Mouse (Mus musculus) heart, adult 8-10 months (tissue): ENCODE results near the gene Fxyd6. TPM values are rescaled to one million over a fixed set of nuclear protein-coding genes. Genes with fewer than 3 reads are reported as not detected.
A peak's percentile ranks its signal among the peaks of the same experiment; 100 is the strongest.

Experiments
- DNase-seq: peaks from one replicate; pipeline ENCODE4 v3.0.0; 2022; ENCODE audit warnings: low spot score
- total RNA-seq, 4 experiments: library from RNA; stranded (reverse); gene quantifications; 2 replicates each; pipeline ENCODE4 v1.2.4; 2022

Fxyd6 gene
- total RNA-seq, 4 experiments from 2014 or later: 14.4 to 22.4 (median 18.8) TPM

DNA sequence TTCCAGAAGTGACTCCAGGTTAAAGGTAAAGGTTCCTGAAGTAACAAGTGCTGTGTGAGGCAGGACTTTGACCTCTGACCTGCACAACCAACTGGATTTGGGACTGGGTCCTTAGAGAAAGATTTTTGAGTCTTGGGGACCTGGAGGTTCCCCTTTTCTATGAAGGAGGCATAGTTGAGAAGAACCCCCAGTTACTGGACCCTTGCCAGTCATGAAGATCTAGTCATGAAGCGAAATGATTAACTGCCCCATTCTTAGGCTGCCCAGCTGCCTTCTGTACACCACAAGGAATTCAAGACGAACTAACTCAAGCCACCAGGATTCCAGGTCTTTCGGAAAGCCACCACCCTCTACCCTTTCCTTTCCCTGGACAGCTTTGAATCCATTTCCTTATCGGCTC lies 6.4 kb downstream of the Fxyd6 start:
- DNase-seq: no peak

DNA sequence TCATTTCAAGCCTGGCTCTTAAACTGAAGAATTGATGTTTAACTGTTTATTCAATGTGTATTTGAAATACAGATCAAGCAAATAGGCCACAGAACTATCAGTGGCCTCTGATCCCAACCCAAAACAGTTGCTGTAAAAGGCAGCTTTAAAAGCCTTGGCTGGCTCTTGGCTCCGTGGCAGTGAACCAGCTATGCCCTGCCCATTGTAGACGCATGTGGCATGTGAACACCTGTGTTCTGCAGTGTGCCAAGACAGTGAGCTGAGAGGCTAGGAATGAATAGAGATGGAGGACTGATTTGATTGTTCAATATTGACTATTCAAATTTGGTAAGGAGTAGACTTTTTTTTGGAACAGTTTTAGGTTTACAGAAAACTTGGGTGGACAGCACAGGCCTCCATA lies 6.9 kb downstream of the Fxyd6 start:
- DNase-seq: no peak

DNA sequence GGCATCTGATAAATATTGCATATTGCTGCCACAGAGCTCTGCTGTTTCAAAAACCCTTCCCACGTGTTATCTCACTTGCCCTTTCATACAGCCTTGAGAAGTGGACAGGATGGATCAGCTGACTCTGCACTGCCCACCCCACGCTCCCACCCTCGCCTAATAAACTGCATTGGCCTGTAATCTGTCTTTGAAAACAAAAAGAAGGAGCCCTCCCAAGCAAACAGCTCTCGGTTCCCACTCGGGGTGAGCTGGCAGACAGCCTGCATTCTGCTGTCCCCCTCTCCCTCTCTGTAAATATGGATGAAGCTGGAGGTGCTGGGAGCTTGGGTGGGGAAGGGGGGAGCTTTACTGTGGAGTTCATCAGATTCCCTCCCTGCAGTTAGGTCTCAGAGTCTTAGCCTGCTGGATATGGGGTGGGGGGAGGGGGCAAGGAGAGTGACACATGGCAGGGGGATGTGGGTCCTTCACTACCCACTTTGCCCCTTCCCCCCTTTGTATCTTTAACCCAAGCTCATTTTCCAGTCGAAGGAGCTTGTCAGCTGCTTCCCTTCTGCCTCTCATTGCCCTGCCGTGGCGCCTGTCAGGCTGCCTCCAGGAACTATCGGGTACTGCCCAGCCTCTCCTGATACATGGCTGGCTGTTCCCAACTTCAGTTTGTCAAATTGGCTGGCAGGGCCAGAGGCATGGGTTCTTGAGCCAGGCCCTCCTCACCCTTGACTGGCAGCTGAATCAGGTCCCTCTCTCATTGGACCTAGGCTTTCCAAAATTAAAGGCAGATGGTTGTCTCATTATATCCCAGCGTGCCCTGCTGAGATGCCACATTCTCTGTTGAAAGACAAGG lies 10.6 kb downstream of the Fxyd6 start:
- no peak for DNase-seq

DNA sequence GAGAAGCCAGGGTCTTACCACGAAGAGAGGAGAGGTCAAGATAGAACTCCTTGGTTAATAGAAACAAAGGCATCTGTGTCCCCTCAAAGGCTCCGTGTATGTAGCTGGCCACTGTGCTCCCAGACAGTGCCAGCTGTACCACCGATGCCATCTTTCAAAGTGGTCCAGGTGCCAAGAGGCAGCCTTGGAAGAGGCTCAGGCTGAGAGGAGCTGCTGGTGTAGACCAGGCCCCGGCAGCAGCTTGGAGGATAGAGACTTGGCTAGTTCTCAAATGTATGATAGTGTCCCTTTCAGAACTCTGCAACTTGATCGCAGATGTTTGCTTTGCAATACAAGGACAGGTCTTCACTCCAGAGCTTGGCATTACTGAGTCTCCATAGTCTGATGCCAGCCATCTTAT lies 12.4 kb downstream of the Fxyd6 start:
- no peak for DNase-seq

DNA sequence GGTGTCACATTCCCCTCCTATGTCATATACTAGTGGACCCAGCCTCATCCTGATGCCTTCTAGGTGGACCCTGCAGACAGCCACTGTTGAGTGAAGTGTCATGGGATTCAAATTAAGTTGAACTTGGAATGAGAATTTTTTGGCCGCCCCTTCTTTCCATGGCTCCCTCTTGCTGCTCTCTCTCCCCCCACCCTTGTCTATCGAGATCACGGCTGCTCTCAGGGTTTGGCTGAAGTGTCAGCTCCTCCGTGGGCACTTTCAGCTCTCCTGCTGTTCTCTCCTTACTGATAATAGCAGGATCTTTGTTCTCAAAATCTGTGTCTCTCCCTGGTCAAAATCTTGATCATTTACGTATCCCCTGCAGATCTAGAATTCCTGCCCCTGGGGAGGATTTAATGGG lies 12.8 kb downstream of the Fxyd6 start:
- no peak for DNase-seq

DNA sequence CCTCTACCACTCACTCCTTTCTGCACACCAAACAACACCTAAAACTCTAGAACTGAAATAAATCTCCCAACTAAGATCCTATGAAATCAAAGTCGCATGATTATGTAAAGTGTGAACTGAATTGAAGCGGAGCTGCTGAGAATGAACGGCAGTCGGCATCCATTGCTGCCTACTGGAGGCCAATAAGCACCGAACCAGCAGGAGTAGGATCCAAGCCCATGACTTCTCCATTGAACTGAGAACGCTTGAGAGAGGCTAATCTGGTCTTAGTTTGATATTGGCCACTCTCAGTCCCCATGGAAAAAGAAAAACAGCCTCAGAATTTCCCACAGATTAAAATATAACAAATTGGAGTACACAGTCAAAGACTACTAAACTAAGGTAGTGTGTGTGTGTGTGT lies 13.9 kb downstream of the Fxyd6 start:
- no peak for DNase-seq

DNA sequence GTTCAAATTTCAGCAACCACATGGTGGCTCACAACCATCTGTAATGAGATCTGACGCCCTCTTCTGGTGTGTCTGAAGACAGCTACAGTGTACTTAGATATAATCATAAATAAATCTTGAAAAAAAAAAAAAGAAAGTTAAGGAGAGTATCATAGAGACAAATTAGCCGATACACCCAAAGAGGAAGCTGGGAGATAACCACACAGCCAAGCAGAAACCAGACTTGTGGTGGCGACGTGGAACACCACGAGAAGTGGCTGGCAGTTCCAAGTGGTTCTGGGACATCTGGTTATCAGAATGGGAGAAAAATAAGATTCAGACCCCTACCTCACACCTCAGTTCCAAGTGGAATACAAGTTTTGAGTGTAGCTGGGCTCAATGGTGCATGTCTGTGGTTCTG lies 16.7 kb downstream of the Fxyd6 start:
- DNase-seq: no peak

DNA sequence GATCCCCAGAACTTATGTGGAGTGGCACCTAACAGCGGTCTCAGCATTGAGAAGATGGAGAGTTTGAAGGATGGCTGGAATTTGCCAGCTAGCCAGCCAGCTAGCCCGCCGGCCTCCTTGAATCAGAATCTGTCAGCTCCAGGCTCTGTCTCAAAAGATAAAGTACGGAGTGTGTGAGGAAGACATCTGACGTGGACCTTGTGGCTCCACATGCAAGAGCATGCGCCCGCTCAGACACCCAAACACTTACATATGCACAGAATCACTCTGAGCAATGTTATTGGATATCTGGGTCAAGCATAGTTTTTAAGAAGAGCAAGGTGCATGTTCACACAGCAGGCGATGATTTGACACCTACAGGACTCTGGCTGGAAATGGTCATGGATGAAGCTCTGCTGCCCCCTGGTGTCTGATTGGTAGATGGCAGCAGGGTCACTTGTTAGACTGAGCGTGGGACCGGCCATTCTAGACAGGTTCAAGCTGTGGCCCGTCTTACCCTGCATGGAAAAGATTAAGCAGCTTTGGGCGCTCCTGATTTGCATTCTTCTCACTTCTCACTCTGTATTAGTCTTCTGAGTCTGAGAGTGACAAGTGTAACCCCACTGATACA lies 18.5 kb downstream of the Fxyd6 start:
- peak; percentile 91 for DNase-seq

DNA sequence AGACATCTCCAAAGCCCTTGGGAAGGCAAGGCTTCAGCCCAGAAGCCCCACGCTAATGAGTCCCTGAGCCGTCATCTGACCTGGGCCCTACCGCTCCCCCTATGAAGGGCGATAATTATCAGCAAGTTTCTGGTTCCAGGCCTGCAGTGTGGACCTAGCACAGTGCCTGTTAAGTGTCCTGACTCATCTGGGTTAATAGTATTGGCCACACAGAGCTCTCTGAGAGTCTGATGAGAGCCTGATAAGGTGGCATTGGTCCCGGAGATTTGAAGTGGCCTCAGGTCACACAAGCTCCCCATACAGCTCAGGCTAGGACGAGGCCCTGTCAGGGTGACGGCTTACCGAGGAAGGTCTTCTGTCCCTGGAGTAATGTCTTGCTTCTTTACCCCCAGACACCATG lies 19.6 kb downstream of the Fxyd6 start:
- DNase-seq: no peak

DNA sequence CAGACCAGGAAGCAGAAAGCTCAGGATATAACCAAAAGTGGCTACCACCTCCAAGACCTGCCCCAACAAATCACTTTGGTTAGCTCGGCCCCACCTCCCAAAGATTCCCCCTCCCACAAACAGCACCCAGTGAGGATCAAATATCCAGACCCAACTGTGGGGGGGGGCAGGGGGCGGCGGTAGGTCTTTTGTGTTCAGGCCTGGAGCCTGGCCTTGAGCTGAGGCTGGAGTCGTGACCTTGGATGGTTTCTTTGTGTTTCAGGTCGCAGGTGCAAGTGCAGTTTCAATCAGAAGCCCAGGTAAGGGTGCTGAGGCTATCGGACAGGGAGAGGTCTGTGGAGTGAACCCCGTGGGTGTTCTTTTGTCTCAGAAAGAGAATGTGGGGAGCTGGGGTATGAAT lies 21.3 kb downstream of the Fxyd6 start:
- no peak for DNase-seq

DNA sequence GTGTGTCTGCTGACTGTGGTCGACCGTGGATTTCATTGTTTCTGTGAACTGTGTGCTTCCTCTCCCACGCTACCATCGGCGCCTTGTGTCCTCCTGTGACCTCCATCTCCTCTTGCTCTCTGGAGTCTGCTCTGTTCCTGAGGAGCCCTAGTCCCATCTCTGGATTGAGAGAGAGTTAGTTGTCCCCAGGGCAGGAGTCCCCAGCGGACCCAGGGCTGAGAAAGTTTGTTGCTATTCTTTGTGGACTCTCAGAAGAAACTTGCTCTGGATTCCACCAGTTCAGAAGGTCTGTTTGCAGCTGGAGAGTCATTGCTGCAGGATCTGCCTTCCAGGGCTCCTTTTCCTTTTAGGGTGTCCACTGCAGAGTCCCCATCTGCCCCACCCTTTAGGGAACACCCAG lies 25.2 kb downstream of the Fxyd6 start:
- no peak for DNase-seq

DNA sequence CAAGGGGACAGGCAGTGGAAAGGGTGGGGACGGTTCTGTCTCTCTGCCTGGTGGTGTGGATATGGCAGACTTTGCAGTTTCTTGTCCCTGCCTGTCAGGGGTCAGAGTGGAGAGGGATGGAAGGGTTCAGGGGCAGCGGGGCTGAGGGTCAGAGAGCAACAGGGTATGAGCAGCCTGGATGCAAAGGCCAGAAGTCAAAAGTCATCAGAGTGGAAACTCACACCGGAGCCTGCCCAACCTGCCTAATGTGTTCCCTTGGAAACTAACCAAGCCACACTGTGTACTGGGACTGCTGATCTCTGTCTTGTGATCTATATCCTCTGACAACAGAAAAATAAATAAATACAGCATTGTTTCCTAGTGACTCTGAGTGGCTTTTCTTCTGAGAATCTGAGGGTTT lies 25.8 kb downstream of the Fxyd6 start:
- no peak for DNase-seq

DNA sequence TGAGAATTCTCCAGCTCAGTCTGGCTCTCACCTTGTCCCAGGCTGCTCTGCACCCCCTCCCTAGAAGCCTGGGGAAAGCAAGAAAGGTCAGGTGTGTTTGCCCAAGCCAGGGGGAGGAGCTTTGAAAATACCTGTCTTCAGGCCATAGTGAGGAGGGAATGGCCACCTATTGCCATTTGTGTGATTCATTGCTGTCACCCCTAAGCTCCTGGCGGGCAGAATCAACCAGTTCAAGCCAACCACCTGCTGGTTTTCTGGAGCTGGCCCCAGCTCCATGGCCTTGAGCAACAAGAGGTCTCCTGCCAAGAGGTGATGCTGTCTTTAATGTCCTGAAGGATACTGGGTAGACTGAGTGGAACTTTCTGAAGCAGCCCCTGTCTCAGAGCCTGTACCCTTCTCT lies 28.4 kb downstream of the Fxyd6 start:
- no peak for DNase-seq

DNA sequence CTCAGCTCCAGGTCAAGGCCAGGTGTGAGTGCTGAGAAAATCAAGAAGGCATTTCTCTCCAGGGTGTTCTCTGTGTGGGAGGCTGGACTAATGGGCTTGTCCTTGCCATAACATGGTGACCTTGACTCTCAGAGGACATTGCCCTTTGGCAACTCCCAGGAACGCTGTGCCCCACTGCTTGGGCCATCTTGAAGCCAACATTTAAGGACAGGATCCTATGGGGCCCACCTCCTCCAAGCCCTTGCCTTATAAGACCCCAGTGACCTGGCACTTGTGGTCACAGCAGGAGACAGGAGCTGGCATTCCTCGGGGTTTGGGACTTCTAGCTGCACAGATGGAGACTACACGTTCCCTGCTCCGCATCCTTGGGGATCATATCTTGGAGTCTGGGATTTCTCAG lies 29.4 kb downstream of the Fxyd6 start, which contains the start of gene Fxyd2:
Fxyd2 (plus strand) TSS at position 236 of the 400 bp plus-strand sequence.
- no peak for DNase-seq

DNA sequence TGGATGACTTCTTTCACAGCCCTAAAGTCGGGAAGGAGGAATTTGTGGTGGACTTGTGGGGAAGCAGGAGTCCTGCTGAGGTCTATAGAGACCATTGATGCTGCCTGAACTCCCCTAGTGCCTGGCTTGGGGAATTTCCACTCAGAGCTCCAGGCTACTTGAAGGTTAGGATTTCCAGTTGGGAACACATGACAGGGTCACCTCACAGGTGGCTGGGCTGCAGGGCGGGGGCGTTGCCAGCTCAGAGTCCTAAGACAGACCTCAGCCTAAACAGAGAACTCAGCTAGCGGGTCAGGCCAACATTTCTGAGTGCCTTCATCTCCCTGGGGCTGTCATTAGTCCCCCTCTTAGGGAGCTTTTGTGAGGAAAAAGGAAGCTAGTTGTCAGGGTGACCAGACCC lies 31.9 kb downstream of the Fxyd6 start:
- DNase-seq: no peak

DNA sequence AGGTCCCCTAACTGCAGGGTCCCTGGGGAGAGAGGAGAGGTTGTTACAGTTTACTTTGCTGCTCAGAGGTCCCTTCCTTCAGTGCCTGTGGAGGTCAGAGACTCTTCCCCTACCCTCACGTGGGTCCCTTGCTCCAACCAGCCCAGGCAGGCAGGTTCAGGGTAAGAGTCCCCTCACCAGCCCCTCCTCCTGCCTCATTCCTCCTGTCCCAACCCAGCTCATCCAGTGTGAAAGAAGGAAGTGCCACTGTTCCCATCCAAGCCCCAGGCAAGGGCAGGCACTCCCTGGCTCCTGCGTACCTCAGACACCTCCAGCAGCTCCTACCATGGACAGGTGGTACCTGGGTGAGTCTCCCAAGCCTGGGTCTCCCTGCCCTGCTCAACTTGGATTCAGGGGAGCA lies 33.0 kb downstream of the Fxyd6 start:
- no peak for DNase-seq

DNA sequence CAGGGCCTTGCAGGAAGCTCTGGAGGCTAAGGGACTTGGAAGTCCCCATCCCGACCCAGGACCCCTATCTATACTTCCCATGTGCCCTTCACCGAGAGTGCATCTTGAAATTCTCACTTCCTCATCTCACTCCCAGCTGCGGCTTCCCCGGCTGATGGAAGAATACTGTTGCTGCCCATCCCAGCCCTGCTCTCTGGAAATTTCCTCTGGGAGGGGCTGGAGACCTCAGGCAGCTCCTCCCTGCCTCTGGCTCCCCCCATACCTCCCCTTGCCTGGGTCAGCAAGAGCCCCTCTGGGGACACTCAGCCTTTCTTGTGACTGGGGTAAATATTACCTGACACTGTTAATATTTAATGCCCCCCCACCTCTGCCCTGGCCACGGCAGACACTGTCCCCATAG lies 35.7 kb downstream of the Fxyd6 start:
- no peak for DNase-seq

DNA sequence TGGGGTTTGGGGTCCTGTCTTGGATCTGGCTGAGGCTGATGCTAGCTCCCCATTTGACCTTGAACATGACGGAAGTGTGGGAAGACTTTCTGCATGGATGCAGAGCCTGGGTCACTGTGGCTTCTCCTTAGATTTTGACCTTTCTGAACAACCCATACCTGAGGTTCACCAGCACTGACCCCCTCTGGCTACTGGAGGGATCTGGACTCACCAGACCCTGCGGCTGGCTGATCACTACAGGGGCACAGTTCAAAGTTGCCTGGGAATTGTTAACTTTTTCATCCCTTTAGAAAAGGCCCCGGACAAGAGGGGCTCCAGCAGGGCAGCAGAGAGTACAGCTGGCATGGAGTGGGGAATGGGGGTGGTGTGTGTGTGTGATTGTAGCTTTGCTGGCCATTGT lies 36.8 kb downstream of the Fxyd6 start:
- no peak for DNase-seq

DNA sequence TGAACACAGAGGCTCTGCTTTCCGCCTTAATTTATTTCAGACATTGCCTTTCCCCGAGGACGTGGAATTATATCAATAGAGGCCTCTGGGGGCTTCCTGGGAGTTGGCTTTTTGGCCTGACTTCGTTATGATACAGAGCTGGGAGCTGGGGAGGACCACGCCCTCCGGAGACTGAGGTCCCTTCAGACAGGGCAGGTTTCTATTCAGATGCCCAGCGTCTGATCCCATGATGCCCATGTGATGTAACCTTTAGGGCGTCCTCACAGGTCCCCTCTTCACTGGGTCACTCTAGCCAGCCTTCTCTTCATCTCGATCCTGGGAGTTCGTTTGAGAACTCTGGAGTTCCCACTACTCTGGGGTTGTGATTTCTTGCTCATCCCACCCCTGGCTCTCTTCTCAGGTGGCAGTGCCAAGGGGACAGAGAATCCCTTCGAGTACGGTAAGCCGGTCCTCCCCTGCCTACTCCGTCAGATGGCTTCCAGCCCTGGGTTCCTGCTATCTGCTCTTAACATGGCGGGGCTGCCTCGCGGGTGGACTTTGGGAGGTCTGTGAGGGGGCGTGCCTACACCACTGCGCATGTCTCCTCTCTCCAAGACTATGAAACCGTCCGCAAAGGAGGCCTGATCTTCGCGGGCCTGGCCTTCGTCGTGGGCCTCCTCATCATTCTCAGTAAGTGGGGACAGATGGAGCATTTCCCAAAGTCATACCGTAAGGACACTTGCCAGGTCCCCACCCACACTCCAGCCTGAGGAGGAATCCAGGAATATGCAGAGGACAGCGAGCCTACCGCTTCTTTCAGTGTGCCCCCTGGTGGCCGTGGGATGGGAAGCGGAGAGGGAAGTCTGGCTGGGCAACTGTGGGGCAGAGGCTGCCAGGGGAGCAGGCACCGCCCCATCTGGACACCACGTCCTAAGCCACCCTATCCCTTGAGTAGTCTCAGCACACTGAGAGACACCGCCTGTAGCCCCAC lies 38.0 kb downstream of the Fxyd6 start:
- peak; percentile 70 for DNase-seq

DNA sequence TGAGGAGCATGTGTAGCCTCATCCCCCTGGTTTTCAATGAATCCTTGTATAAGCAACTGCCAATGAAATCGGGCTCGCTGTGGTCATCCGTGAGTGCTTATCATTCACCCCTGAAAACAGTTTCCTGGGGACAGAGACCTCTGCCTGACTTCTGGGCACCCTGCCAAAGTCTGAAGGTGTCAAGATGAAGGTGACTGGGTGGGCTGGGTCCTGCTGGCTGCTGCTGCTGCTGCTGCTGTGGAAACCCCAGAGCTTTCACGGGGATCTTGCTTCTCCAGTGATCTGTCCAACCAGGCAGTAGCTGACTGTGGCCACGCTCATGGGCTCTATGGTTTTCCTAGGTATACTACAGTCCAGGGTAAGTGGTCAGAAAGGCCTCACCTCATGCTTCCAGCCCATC lies 40.2 kb downstream of the Fxyd6 start:
- DNase-seq: no peak

DNA sequence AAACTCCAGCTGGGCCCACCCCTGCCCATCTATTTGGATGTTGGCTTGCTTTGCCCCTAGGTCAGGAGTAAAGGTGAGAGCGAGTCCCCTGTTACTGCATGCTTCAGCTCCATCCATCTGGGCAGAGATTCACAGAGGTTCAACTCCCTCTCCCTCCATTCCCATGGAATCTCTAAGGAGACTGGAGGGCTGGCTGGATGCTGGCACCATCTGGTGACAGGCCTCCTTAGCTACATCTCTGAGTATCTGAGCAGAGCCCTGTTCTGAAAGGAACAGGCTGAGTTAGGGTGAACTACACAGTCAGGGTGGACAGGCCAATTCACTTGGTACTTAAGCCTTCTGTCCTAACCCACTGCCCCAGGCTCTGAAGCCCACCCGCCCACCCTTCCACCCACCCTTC lies 40.6 kb downstream of the Fxyd6 start:
- no peak for DNase-seq

DNA sequence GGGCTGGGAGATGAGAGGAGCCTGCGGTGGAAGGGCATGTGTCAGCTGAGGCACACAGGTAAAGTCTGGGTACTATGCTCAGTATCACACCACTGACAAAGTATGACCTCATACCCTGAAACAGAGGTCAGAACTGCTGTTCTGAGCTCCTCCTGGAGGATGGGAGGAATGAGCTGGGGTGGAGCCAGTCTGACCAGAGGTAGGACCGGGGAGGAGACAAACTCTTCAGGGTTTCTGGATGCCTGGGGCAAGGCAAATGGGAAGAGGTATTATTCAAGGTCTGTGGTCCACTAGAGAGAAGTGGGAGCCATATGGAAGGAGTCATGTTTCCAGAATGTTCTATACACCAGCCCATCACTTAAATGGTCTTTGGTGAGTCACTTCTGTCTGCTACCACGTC lies 41.1 kb downstream of the Fxyd6 start:
- no peak for DNase-seq
